Mouse (Mus musculus): ENCODE data around the gene Cmtm1.
"Not testable (repeated sequence)": the region's sequence is repeated elsewhere in the genome, so short reads cannot be mapped to it uniquely, and the experiment has no call there.

- TF ChIP-seq EP300, CTCF (IDR thresholded peaks at IDR 0.05; ENCODE audit: low read depth): not testable (repeated sequence)
Observed at GRCm38 (mm10) chr8:104301577-104301976, 8.4 kb downstream of the Cmtm1 start.

All from liver, embryonic 14.5 days (tissue).